8 mouse cellular contexts compared by ENCODE assay signal in genomic region chr7:139484206-139484955, GRCm38 (mm10).
A peak's percentile ranks its signal among the peaks of the same experiment; 100 is the strongest.
DNase-seq lines count a peak whose midpoint lies in the region; ATAC-seq and TF ChIP-seq lines count a peak whose summit lies in the region.

No protein-coding gene starts in this region.

- DNase-seq in heart, postnatal 0 days (ENCODE audit: low spot score) = peak; percentile 25
- DNase-seq in heart, postnatal 25 days (ENCODE audit: low spot score) = no peak
- peak; percentile 47 for DNase-seq in adipocyte (ENCODE audit: low spot score)
- peak; percentile 62 for DNase-seq in embryonic facial prominence, embryonic 14.5 days (ENCODE audit: low spot score)
- peak; percentile 71 for DNase-seq in hindbrain, embryonic 14.5 days (ENCODE audit: low spot score)
- peak; percentile 60 to 75 for DNase-seq in left cerebral cortex, postnatal 25 days (ENCODE audit: low spot score in 2 of 2)
- DNase-seq in spleen, postnatal 4 days (ENCODE audit: low spot score in 2 of 2) = no peak

- H3K4me3 ChIP-seq in heart, postnatal 0 days (ENCODE audit: low read depth, low read length) = no peak overlapping the region
- no peak overlapping the region for H3K4me3 ChIP-seq in embryonic facial prominence, embryonic 14.5 days (ENCODE audit: low read depth, low read length)
- H3K4me3 ChIP-seq in hindbrain, embryonic 14.5 days (replicated peaks; ENCODE audit: low read length) = no peak overlapping the region
- H3K4me3 ChIP-seq in neural tube, embryonic 13.5 days = no peak overlapping the region

- no peaks in the 10 kb centered on the region for H3K9me3 ChIP-seq in heart, postnatal 0 days (replicated peaks; ENCODE audit: control insufficient read depth, low read length)
- no peaks in the 10 kb centered on the region for H3K9me3 ChIP-seq in embryonic facial prominence, embryonic 14.5 days (ENCODE audit: control insufficient read depth, low read length)
- H3K9me3 ChIP-seq in hindbrain, embryonic 14.5 days (ENCODE audit: control insufficient read depth, low read length) = no peaks in the 10 kb centered on the region
- no peaks in the 10 kb centered on the region for H3K9me3 ChIP-seq in neural tube, embryonic 13.5 days

- no peak overlapping the region for H3K9ac ChIP-seq in heart, postnatal 0 days (replicated peaks; ENCODE audit: low read depth, low read length)
- H3K9ac ChIP-seq in embryonic facial prominence, embryonic 14.5 days (ENCODE audit: low read depth, low read length) = no peak overlapping the region
- no peak overlapping the region for H3K9ac ChIP-seq in hindbrain, embryonic 14.5 days
- H3K9ac ChIP-seq in neural tube, embryonic 13.5 days = no peak overlapping the region

- TF ChIP-seq CTCF in heart, postnatal 0 days (IDR thresholded peaks at IDR 0.05; ENCODE audit: low read depth) = peak; percentile 79

- 51% methylated on average over 9 of the region's 9 CpGs for WGBS in heart, postnatal 0 days
- 53% methylated on average over 9 of the region's 9 CpGs for WGBS in embryonic facial prominence, embryonic 14.5 days
- WGBS in hindbrain, embryonic 14.5 days = 54% methylated on average over 9 of the region's 9 CpGs
- WGBS in neural tube, embryonic 13.5 days = 54% methylated on average over 9 of the region's 9 CpGs

- H3K27ac ChIP-seq in heart, postnatal 0 days (ENCODE audit: low read depth) = no peak overlapping the region
- H3K27ac ChIP-seq in embryonic facial prominence, embryonic 14.5 days (replicated peaks; ENCODE audit: low read depth, low read length) = no peak overlapping the region
- no peak overlapping the region for H3K27ac ChIP-seq in hindbrain, embryonic 14.5 days
- no peak overlapping the region for H3K27ac ChIP-seq in neural tube, embryonic 13.5 days (replicated peaks)

- no peak for ATAC-seq in heart, postnatal 0 days (ENCODE audit: insufficient read depth, low read depth)
- ATAC-seq in embryonic facial prominence, embryonic 14.5 days (ENCODE audit: low read depth) = no peak; the same call in 1 of the 2 replicates
- peak; percentile 69; the same call in 1 of the 2 replicates for ATAC-seq in hindbrain, embryonic 14.5 days (ENCODE audit: low FRiP score)
- ATAC-seq in neural tube, embryonic 13.5 days (ENCODE audit: low read depth) = peak; percentile 30

- peaks cover 14% of the 10 kb centered on the region for H3K4me1 ChIP-seq in heart, postnatal 0 days (ENCODE audit: control insufficient read depth, insufficient read depth)
- H3K4me1 ChIP-seq in embryonic facial prominence, embryonic 14.5 days (ENCODE audit: control insufficient read depth, insufficient read depth, low read length) = no peaks in the 10 kb centered on the region
- no peaks in the 10 kb centered on the region for H3K4me1 ChIP-seq in hindbrain, embryonic 14.5 days (replicated peaks; ENCODE audit: control insufficient read depth, insufficient read depth, low read length)
- no peaks in the 10 kb centered on the region for H3K4me1 ChIP-seq in neural tube, embryonic 13.5 days (replicated peaks)

- H3K27me3 ChIP-seq in heart, postnatal 0 days (ENCODE audit: control insufficient read depth, insufficient read depth, low read length) = no peaks in the 10 kb centered on the region
- no peaks in the 10 kb centered on the region for H3K27me3 ChIP-seq in embryonic facial prominence, embryonic 14.5 days (replicated peaks; ENCODE audit: control insufficient read depth, insufficient read depth, low read length)
- H3K27me3 ChIP-seq in hindbrain, embryonic 14.5 days (ENCODE audit: control insufficient read depth, insufficient read depth, low read length) = peaks cover 10% of the 10 kb centered on the region; the same call in 1 of the 2 replicates
- H3K27me3 ChIP-seq in neural tube, embryonic 13.5 days = peaks cover 55% of the 10 kb centered on the region

- TF ChIP-seq EP300 in heart, postnatal 0 days (IDR thresholded peaks at IDR 0.05; ENCODE audit: low read depth) = no peak

- intact Hi-C loops in heart, postnatal 25 days (cut with DNase I) = loop anchor here (5.0 kb wide), 1 partner anchor 98 kb away; the partner anchor contains the start of gene Nkx6-2
- intact Hi-C loops in left cerebral cortex, postnatal 25 days (cut with DNase I) = no loop called here

- H3K36me3 ChIP-seq in heart, postnatal 0 days (replicated peaks; ENCODE audit: control insufficient read depth, insufficient read depth, low read length) = peaks cover 38% of the 10 kb centered on the region
- peaks cover 12% of the 10 kb centered on the region for H3K36me3 ChIP-seq in embryonic facial prominence, embryonic 14.5 days (ENCODE audit: control insufficient read depth, insufficient read depth, low read length)
- no peaks in the 10 kb centered on the region for H3K36me3 ChIP-seq in hindbrain, embryonic 14.5 days (replicated peaks; ENCODE audit: control insufficient read depth, insufficient read depth)
- no peaks in the 10 kb centered on the region for H3K36me3 ChIP-seq in neural tube, embryonic 13.5 days

- H3K4me2 ChIP-seq in heart, postnatal 0 days (ENCODE audit: low read depth, low read length) = no peak overlapping the region
- H3K4me2 ChIP-seq in embryonic facial prominence, embryonic 14.5 days (ENCODE audit: low read depth, low read length) = no peak overlapping the region
- H3K4me2 ChIP-seq in hindbrain, embryonic 14.5 days (replicated peaks) = no peak overlapping the region
- H3K4me2 ChIP-seq in neural tube, embryonic 13.5 days = no peak overlapping the region

Comparison
In these comparisons a context has a peak if more than half of its experiments do, and no peak if none do; other contexts are left out.
1. DNase-seq: peak in heart, postnatal 0 days (single experiment), adipocyte (single experiment), embryonic facial prominence, embryonic 14.5 days (single experiment), hindbrain, embryonic 14.5 days (single experiment) and left cerebral cortex, postnatal 25 days (2 of 2); none in heart, postnatal 25 days (single experiment) and spleen, postnatal 4 days (0 of 2).
2. ATAC-seq: peak in hindbrain, embryonic 14.5 days (single experiment) and neural tube, embryonic 13.5 days (single experiment); none in heart, postnatal 0 days (single experiment) and embryonic facial prominence, embryonic 14.5 days (single experiment).